Mouse (Mus musculus): ENCODE results near the gene Lpp. TPM values are rescaled to one million over a fixed set of nuclear protein-coding genes. Genes with fewer than 3 reads are reported as not detected.

Lpp gene
- polyA plus RNA-seq, 1 experiment from 2014 or later: 50.0 TPM

DNA sequence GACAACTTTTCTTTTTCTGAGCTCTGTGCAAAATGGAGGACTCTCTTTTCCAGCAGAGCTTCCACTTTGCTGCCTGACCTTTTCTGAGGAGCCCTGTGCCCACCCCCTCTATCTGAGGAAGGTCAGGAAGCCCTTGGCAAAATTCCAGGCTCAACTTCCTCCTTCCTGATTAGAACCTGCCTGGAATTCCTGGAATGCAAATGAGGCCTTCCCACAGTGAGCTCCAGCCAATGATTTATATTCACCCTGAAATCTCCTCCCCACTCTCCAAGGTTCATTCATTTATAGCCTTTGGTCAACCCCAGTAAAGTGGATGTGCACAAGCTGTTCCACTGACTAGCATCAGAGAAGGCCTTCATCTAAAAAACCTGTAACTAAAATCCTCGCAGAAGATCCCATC lies 632.9 kb downstream of the Lpp start:
- Histone ChIP-seq H3K27me3 (replicated peaks) (peaks cover 7% of the 10 kb centered on the region), H3K4me3 (no peak overlapping the region), H3K9me3 (replicated peaks) (no peaks in the 10 kb centered on the region), H3K27ac (ENCODE audit: poor library complexity, severe bottlenecking) (no peak overlapping the region), H3K4me2 (no peak overlapping the region), H3K36me3 (no peaks in the 10 kb centered on the region), H3K9ac (no peak overlapping the region), H3K4me1 (replicated peaks) (peaks cover 11% of the 10 kb centered on the region)
- ATAC-seq (ENCODE audit: insufficient number of reproducible peaks, low FRiP score): peak; percentile 71
- 76% methylated on average over 1 of the region's 1 CpGs for WGBS

- H3K4me1 ChIP-seq (replicated peaks): peaks cover 11% of the 10 kb centered on the region
- no peak overlapping the region for H3K27ac ChIP-seq (ENCODE audit: poor library complexity, severe bottlenecking)
- H3K27me3 ChIP-seq (replicated peaks): peaks cover 2% of the 10 kb centered on the region; the same call in 1 of the 2 replicates
- 84% methylated on average over 8 of the region's 8 CpGs for WGBS
- H3K4me2 ChIP-seq: no peak overlapping the region
- no peaks in the 10 kb centered on the region for H3K9me3 ChIP-seq (replicated peaks)
- H3K9ac ChIP-seq: no peak overlapping the region
- no peaks in the 10 kb centered on the region for H3K36me3 ChIP-seq
- no peak overlapping the region for H3K4me3 ChIP-seq
- no peak for ATAC-seq (ENCODE audit: insufficient number of reproducible peaks, low FRiP score)
Measured at GRCm38 (mm10) chr16:25029548-25029947, 636.2 kb downstream of the Lpp start.

DNA sequence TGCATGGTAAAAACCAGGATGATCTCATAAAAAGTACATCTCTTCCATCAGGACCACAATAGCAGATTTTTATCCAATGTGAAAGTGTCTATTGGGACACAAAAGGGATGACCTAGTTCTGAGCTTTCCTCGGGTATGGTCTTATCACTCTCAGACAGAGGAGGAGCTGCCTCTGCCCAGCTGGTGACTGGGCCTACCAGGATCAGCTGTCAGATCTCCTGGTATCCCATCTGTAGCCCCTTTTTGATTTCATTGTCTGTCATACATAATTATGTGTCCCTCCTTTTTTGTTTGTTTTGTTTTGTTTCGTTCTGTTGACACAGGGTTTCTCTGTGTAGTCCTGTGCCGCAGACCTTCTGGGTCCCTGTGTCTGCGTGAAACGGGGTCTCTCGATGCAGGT lies 644.1 kb downstream of the Lpp start:
- Histone ChIP-seq H3K36me3 (no peaks in the 10 kb centered on the region), H3K27ac (ENCODE audit: poor library complexity, severe bottlenecking) (no peak overlapping the region), H3K9me3 (replicated peaks) (no peaks in the 10 kb centered on the region), H3K27me3 (replicated peaks) (0 out of 2 replicates have a peak, but pooled peaks cover 2% of the 10 kb centered on the region), H3K4me2 (no peak overlapping the region), H3K4me1 (replicated peaks) (peaks cover 7% of the 10 kb centered on the region; the same call in 1 of the 2 replicates), H3K4me3 (no peak overlapping the region), H3K9ac (no peak overlapping the region)
- ATAC-seq (ENCODE audit: insufficient number of reproducible peaks, low FRiP score): no peak
- 81% methylated on average over 6 of the region's 6 CpGs for WGBS

DNA sequence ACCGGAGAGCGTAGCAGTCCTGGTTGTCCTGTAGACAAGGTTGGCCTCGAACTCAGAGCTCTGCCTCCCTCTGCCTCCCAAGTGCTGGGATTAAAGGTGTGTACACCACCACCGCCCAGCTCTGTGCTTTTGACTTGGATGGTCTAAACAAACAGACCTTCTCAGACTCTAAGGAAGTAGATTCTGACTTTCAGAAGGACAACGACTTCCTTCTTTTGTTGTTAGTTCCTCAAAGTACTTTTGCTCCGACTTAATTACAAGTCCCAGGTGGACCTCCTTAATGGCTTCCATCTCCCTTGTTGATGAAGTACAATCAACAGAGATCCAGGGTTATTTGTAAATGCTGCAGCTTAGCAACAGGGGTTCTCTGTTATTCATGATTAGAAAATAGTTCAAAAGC lies 645.2 kb downstream of the Lpp start:
- H3K4me3 ChIP-seq: no peak overlapping the region
- no peak overlapping the region for H3K4me2 ChIP-seq
- H3K9ac ChIP-seq: no peak overlapping the region
- H3K36me3 ChIP-seq: no peaks in the 10 kb centered on the region
- no peaks in the 10 kb centered on the region for H3K27me3 ChIP-seq (replicated peaks)
- H3K9me3 ChIP-seq (replicated peaks): no peaks in the 10 kb centered on the region
- H3K4me1 ChIP-seq (replicated peaks): peaks cover 16% of the 10 kb centered on the region
- no peak overlapping the region for H3K27ac ChIP-seq (ENCODE audit: poor library complexity, severe bottlenecking)
- ATAC-seq (ENCODE audit: insufficient number of reproducible peaks, low FRiP score): no peak
- 82% methylated on average over 6 of the region's 6 CpGs for WGBS

GRCm38 (mm10) chr16:25039904-25040303 lies 646.6 kb downstream of the Lpp start:
- no peak overlapping the region for H3K4me3 ChIP-seq
- H3K27me3 ChIP-seq (replicated peaks): no peaks in the 10 kb centered on the region
- H3K4me2 ChIP-seq: no peak overlapping the region
- peaks cover 16% of the 10 kb centered on the region for H3K4me1 ChIP-seq (replicated peaks)
- no peaks in the 10 kb centered on the region for H3K36me3 ChIP-seq
- WGBS: 37% methylated on average over 10 of the region's 10 CpGs
- H3K27ac ChIP-seq (ENCODE audit: poor library complexity, severe bottlenecking): no peak overlapping the region
- H3K9me3 ChIP-seq (replicated peaks): no peaks in the 10 kb centered on the region
- ATAC-seq (ENCODE audit: insufficient number of reproducible peaks, low FRiP score): no peak
- no peak overlapping the region for H3K9ac ChIP-seq

GRCm38 (mm10) chr16:25041165-25041564 lies 647.9 kb downstream of the Lpp start:
- H3K9me3 ChIP-seq (replicated peaks): no peaks in the 10 kb centered on the region
- no peaks in the 10 kb centered on the region for H3K36me3 ChIP-seq
- H3K4me3 ChIP-seq: no peak overlapping the region
- H3K9ac ChIP-seq: no peak overlapping the region
- 87% methylated on average over 8 of the region's 8 CpGs for WGBS
- no peak for ATAC-seq (ENCODE audit: insufficient number of reproducible peaks, low FRiP score)
- 0 out of 2 replicates have a peak, but pooled peaks cover 4% of the 10 kb centered on the region for H3K27me3 ChIP-seq (replicated peaks)
- peaks cover 16% of the 10 kb centered on the region for H3K4me1 ChIP-seq (replicated peaks)
- H3K4me2 ChIP-seq: no peak overlapping the region
- H3K27ac ChIP-seq (ENCODE audit: poor library complexity, severe bottlenecking): no peak overlapping the region

- Histone ChIP-seq H3K4me3 (no peak overlapping the region), H3K4me1 (replicated peaks) (peaks cover 16% of the 10 kb centered on the region), H3K4me2 (no peak overlapping the region), H3K9me3 (replicated peaks) (no peaks in the 10 kb centered on the region), H3K36me3 (no peaks in the 10 kb centered on the region), H3K27ac (ENCODE audit: poor library complexity, severe bottlenecking) (peak overlapping the region; percentile 3; the same call in 1 of the 2 replicates), H3K27me3 (replicated peaks) (0 out of 2 replicates have a peak, but pooled peaks cover 4% of the 10 kb centered on the region), H3K9ac (no peak overlapping the region)
- 60% methylated on average over 5 of the region's 5 CpGs for WGBS
- 0 out of 2 replicates have a peak, but pooled peaks have one; percentile 29 for ATAC-seq (ENCODE audit: insufficient number of reproducible peaks, low FRiP score)
Measured at GRCm38 (mm10) chr16:25041855-25042529, 648.7 kb downstream of the Lpp start.

MicroRNAs encoded within 50 kb of the gene (microRNA counts, 519-probe panel; counts per million panel counts)
- 5,615 counts per million, percentile 71 among the panel's probes with 10 or more counts for microRNA mmu-miR-28

Small RNA genes within 50 kb of the gene (microRNA-seq; reads per million reads assigned to microRNA genes)
- gene Mir28a: 1,810 reads per million, percentile 82 among the genes with 10 or more reads in this experiment

Data from heart, embryonic 12.5 days (tissue).